Mouse (Mus musculus) bone marrow macrophage, adult 2 months (primary cell): ENCODE data around the gene Mroh2a.

Experiments used
- CTCF ChIP-seq: IDR thresholded peaks from 2 replicates; pipeline ENCODE4 v1.5.1; 2012; ENCODE audit warnings: low read depth, mild to moderate bottlenecking, low read length, moderate library complexity
- POLR2A ChIP-seq: IDR thresholded peaks from 2 replicates; pipeline ENCODE4 v1.6.1; 2012; ENCODE audit warnings: mild to moderate bottlenecking, low read depth, low read length, borderline replicate concordance

GRCm38 (mm10) chr1:88310349-88310748, 83.6 kb downstream of the Mroh2a start:
- TF ChIP-seq CTCF (no peak), POLR2A (no peak)
